Mouse (Mus musculus): Measurements from ENCODE around the gene Wdr93. TPM values are rescaled to one million over a fixed set of nuclear protein-coding genes. Genes with fewer than 3 reads are reported as not detected.

The Wdr93 gene
- polyA plus RNA-seq, 1 experiment from 2014 or later, result 0.39 TPM

GRCm38 (mm10) chr7:79756334-79756733 lies 13.4 kb downstream of the Wdr93 start:
- Histone ChIP-seq H3K36me3 (no peaks in the 10 kb centered on the region), H3K9me3 (replicated peaks) (no peaks in the 10 kb centered on the region), H3K4me1 (no peaks in the 10 kb centered on the region), H3K4me2 (no peak overlapping the region), H3K4me3 (replicated peaks) (no peak overlapping the region), H3K27me3 (no peaks in the 10 kb centered on the region), H3K27ac (no peak overlapping the region), H3K9ac (no peak overlapping the region)
- 48% methylated on average over 2 of the region's 2 CpGs for WGBS
- ATAC-seq (replicated peaks; ENCODE audit: low FRiP score), result no peak

GRCm38 (mm10) chr7:79758176-79758575 lies 15.2 kb downstream of the Wdr93 start:
- WGBS, result 70% methylated on average over 6 of the region's 6 CpGs
- H3K36me3 ChIP-seq, result no peaks in the 10 kb centered on the region
- no peaks in the 10 kb centered on the region for H3K27me3 ChIP-seq
- no peaks in the 10 kb centered on the region for H3K4me1 ChIP-seq
- no peak overlapping the region for H3K9ac ChIP-seq
- H3K4me2 ChIP-seq, result no peak overlapping the region
- no peak overlapping the region for H3K4me3 ChIP-seq (replicated peaks)
- no peaks in the 10 kb centered on the region for H3K9me3 ChIP-seq (replicated peaks)
- ATAC-seq (replicated peaks; ENCODE audit: low FRiP score), result no peak
- no peak overlapping the region for H3K27ac ChIP-seq

DNA sequence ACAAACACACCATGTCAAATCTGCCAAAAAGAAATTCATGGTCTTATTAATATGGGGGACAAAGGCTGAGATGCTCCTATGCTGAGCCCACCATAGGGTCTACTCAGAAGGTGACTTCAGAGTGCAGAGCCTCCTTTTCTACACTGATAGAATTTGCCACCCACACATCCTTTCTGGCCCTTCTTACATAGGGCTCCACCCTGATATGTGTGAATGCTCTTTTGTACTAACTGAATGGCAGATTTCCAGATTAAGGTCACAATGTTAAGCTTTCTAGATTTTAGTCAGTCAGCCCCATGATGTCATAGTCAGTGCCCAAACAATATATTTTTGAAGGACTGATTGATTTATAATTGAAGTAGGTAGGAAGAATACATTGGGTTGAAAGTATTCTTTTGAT lies 16.8 kb downstream of the Wdr93 start:
- H3K9ac ChIP-seq, result no peak overlapping the region

GRCm38 (mm10) chr7:79761124-79761876 lies 18.3 kb downstream of the Wdr93 start:
- Histone ChIP-seq H3K9me3 (replicated peaks) (no peaks in the 10 kb centered on the region), H3K4me1 (no peaks in the 10 kb centered on the region), H3K27me3 (no peaks in the 10 kb centered on the region), H3K36me3 (no peaks in the 10 kb centered on the region), H3K4me3 (replicated peaks) (no peak overlapping the region), H3K9ac (no peak overlapping the region), H3K4me2 (no peak overlapping the region), H3K27ac (no peak overlapping the region)
- ATAC-seq (replicated peaks; ENCODE audit: low FRiP score), result no peak
- WGBS, result 73% methylated on average over 5 of the region's 5 CpGs

More for the DNA sequence above, 16.8 kb downstream of the Wdr93 start:
- Histone ChIP-seq H3K36me3 (no peaks in the 10 kb centered on the region), H3K4me2 (no peak overlapping the region), H3K4me1 (no peaks in the 10 kb centered on the region), H3K9me3 (replicated peaks) (no peaks in the 10 kb centered on the region), H3K27ac (no peak overlapping the region), H3K4me3 (replicated peaks) (no peak overlapping the region), H3K27me3 (no peaks in the 10 kb centered on the region)
- ATAC-seq (replicated peaks; ENCODE audit: low FRiP score), result no peak

- Histone ChIP-seq H3K9me3 (replicated peaks) (no peaks in the 10 kb centered on the region), H3K27ac (no peak overlapping the region), H3K4me1 (no peaks in the 10 kb centered on the region), H3K27me3 (no peaks in the 10 kb centered on the region), H3K4me2 (no peak overlapping the region), H3K4me3 (replicated peaks) (no peak overlapping the region), H3K9ac (no peak overlapping the region), H3K36me3 (no peaks in the 10 kb centered on the region)
- no peak for ATAC-seq (replicated peaks; ENCODE audit: low FRiP score)
- 80% methylated on average over 8 of the region's 8 CpGs for WGBS
Observed at GRCm38 (mm10) chr7:79762106-79762505, 19.1 kb downstream of the Wdr93 start.

DNA sequence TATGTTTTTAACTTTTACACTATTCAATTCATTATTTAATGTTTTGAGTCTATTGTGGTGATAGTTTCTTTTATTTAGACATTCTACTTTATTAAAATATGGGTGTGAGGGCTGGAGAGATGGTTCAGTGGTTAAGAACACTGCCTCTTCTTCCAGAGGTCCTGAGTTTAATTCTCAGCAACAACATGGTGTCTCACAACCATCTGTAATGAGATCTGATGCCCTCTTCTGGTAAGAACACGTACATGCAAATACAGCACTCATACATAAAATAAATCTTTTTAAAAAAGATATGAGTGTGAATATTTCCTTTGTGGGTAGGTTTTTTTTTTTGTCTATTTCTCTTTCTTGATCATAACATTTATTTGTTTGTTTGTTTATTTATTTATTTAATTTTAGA lies 23.0 kb downstream of the Wdr93 start:
- Histone ChIP-seq H3K4me1 (no peaks in the 10 kb centered on the region), H3K9me3 (replicated peaks) (no peaks in the 10 kb centered on the region), H3K9ac (no peak overlapping the region), H3K4me3 (replicated peaks) (no peak overlapping the region), H3K4me2 (no peak overlapping the region), H3K27me3 (no peaks in the 10 kb centered on the region), H3K36me3 (no peaks in the 10 kb centered on the region), H3K27ac (no peak overlapping the region)
- 41% methylated on average over 1 of the region's 1 CpGs for WGBS
- ATAC-seq (replicated peaks; ENCODE audit: low FRiP score), result no peak

DNA sequence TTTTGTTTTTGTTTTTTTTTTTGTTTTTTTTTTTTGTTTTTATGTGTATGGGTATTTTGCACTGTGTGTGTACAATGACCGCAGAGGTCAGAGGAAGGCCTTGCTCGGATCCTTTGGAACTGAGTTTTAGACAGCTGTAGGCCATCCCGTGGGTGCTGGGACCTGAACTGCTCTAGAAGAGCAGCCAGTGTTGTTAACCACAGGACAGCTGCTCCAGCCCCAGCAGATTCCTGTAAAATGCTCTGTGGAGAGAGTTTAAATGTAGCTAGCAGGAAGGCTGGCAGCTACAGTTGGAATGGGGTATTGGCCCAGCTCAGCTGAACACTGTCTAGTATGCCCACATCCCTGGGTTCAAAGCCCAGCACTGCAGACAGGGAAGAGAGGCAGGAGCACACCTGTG lies 26.7 kb downstream of the Wdr93 start:
- Histone ChIP-seq H3K9ac (no peak overlapping the region), H3K36me3 (no peaks in the 10 kb centered on the region), H3K9me3 (replicated peaks) (no peaks in the 10 kb centered on the region), H3K27ac (no peak overlapping the region), H3K27me3 (no peaks in the 10 kb centered on the region; the same call in 1 of the 2 replicates), H3K4me1 (no peaks in the 10 kb centered on the region), H3K4me3 (replicated peaks) (no peak overlapping the region), H3K4me2 (no peak overlapping the region)
- no peak for ATAC-seq (replicated peaks; ENCODE audit: low FRiP score)
- WGBS, result 80% methylated on average over 3 of the region's 3 CpGs

DNA sequence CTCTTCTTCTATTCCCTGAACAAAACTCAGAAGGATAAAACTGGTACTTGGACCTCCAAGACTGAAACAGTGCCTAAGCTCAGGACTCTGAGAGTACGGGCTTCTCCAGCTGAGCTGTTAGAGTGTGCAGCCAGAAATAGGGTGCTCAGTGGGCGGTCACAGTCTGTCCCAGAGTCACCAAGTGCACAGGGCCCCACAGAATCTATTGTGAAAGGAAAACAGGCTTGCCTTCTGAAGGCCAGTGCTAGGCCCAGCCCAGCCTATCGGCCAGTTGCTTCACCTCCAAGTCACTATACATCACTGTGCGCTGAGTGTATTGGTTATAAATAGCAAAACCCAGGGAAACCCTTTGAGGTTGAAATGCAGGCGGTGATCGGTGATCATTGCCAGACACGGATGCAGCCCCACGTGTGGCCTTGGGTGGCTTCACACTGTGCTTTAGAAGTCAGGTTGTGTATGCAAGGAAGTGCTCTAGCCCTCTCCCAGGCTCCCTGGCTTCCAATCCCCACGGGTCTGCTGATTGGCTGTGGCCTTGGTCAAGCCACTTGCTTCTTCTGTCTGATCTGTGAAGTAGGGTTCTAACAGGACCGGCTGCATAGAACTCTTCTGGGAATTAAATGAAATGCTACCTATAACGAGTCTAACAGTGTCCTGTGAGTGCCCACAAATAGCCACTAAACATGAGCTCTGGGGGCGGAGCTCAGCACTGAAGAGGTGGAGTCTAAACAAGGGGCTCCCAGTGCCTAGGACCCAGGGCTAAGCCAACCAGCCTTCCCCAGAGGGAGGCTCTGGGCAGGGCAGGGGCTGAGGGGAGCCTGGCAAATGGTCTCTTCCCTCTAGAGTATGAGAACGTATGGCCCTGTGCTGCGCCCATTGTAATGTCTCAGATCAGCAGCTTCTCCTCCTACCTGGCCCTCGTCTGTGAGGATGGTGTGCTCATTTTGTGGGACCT lies 28.9 kb downstream of the Wdr93 start:
- Histone ChIP-seq H3K9ac (no peak overlapping the region), H3K4me2 (no peak overlapping the region), H3K27me3 (no peaks in the 10 kb centered on the region; the same call in 1 of the 2 replicates), H3K27ac (no peak overlapping the region), H3K36me3 (no peaks in the 10 kb centered on the region), H3K4me3 (replicated peaks) (no peak overlapping the region), H3K9me3 (replicated peaks) (no peaks in the 10 kb centered on the region), H3K4me1 (no peaks in the 10 kb centered on the region)
- 46% methylated on average over 15 of the region's 15 CpGs for WGBS
- ATAC-seq (replicated peaks; ENCODE audit: low FRiP score), result no peak

DNA sequence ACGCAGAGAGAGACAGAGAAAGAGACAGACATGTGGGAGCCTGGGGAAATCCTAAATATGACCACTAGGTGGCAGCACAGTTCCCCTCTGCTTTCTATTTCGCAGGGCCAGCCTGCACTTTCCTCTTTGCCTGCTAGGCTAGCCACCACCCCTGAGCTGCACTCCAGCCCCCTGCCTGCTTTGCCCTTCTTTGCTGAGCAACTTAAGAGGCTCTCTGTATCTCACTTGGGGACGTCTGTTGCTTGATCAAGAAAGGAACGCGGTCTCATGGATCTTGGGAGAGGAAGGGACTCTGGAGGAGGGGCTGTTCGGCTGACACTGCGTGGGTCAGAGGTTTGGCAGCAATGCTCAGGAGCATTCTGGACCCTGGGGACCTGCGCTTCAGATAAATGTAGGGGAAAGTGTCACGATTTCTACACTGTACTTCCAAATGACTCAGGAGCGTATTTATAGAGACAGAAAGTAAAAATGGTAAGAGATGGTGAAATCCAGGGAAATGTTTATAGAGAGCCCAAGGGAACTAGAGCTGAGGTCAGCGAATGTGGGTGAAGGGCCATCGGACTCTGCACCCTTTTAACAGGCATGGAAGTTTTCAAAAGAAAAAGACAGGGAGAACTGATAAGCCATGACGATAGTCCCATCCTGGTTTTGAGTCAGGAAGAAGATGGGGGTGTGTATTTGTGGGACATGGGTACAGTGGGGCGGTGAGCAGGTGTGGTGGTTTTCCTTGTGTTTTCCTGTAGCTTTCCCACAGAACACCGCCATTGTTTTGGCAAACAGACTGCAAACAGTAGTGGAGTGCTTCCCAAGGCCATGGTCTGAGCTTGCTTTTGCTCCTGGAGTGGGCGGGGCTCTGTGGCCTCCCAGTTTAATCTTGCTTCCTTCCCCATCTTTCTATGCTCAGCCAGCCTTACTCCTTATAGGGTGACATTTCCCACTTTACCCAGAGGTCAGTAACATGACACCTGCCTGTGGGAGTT lies 38.0 kb downstream of the Wdr93 start:
- Histone ChIP-seq H3K9me3 (replicated peaks) (no peaks in the 10 kb centered on the region), H3K4me3 (replicated peaks) (peak overlapping the region; percentile 33), H3K27ac (0 out of 2 replicates have a peak overlapping the region, but pooled peaks have one; percentile 23), H3K4me1 (peaks cover 9% of the 10 kb centered on the region), H3K4me2 (peak overlapping the region; percentile 62), H3K27me3 (no peaks in the 10 kb centered on the region), H3K36me3 (no peaks in the 10 kb centered on the region), H3K9ac (peak overlapping the region; percentile 40; the same call in 1 of the 2 replicates)
- WGBS, result 29% methylated on average over 16 of the region's 16 CpGs
- peak; percentile 49; the same call in 1 of the 2 replicates for ATAC-seq (replicated peaks; ENCODE audit: low FRiP score)

DNA sequence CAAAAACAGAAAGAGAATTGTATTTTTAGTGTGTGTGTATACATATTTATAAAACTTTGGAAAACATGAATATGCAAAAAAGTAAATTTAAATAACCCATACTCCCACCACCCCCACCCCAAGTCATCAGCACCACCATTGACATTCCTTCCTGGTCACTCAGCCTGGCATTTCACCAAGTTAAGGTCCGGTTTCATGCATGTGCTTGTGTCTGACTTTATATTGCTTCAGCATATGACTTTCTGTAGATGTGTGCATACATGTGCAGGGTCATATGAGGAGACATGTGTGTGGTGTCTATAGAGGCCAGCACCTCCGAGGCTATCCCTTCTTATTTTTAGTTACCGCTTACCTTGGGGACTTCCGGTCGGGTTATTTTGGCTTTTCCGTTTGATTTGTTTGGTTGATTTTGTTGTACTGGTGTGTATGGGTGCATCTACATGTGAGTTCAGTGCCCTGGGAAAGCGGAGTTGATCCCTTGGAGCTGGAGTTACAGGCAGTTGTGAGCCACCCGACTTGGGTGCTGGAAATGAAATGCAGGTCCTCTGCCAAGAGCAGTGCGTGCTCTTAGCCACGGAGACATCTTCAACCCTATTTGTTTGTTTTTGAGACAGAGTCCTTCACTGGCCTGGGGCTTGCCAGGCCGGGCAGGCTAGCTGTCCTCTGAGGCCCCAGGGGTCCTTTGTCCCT lies 39.0 kb downstream of the Wdr93 start:
- H3K27ac ChIP-seq, result no peak overlapping the region
- 78% methylated on average over 11 of the region's 11 CpGs for WGBS
- no peak for ATAC-seq (replicated peaks; ENCODE audit: low FRiP score)

GRCm38 (mm10) chr7:79782516-79782855 lies 39.5 kb downstream of the Wdr93 start:
- H3K9me3 ChIP-seq (replicated peaks), result no peaks in the 10 kb centered on the region
- ATAC-seq (replicated peaks; ENCODE audit: low FRiP score), result no peak
- H3K27ac ChIP-seq, result no peak overlapping the region
- H3K4me3 ChIP-seq (replicated peaks), result no peak overlapping the region
- no peaks in the 10 kb centered on the region for H3K36me3 ChIP-seq
- peaks cover 5% of the 10 kb centered on the region for H3K27me3 ChIP-seq
- no peak overlapping the region for H3K9ac ChIP-seq
- WGBS, result 82% methylated on average over 2 of the region's 2 CpGs
- peaks cover 9% of the 10 kb centered on the region for H3K4me1 ChIP-seq
- H3K4me2 ChIP-seq, result no peak overlapping the region

More for the DNA sequence above, 39.0 kb downstream of the Wdr93 start:
- Histone ChIP-seq H3K4me1 (peaks cover 9% of the 10 kb centered on the region), H3K4me3 (replicated peaks) (no peak overlapping the region), H3K9ac (no peak overlapping the region), H3K9me3 (replicated peaks) (no peaks in the 10 kb centered on the region), H3K4me2 (no peak overlapping the region), H3K36me3 (no peaks in the 10 kb centered on the region), H3K27me3 (no peaks in the 10 kb centered on the region)

Data from kidney, embryonic 15.5 days (tissue).